Mouse (Mus musculus): ENCODE results near the gene Tmem109. TPM values are rescaled to one million over a fixed set of nuclear protein-coding genes. Genes with fewer than 3 reads are reported as not detected.

The Tmem109 gene
- polyA plus RNA-seq, 1 experiment from 2014 or later = 133 TPM

DNA sequence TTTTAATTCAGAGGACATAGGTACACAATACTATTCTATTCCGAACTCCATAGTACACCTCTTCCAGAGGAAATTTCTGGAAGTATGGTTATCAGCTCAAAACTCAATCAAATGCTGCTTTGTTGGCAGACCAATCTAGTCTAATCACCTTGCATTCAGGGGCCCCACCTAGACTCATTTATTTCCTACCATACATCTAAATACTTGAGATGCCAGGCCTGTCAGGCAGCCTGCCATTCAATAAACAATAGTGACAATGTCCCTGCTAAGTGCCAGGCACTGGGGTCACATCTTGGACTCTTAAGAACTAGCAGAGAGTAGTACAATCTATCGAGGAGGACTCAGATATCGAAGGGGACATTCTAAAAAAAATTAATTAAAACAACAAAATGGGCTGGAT, 10.4 kb upstream of the Tmem109 start:
- ATAC-seq (ENCODE audit: insufficient number of reproducible peaks, low FRiP score, low TSS enrichment, low read depth) = no peak
- H3K4me2 ChIP-seq (replicated peaks) = no peak overlapping the region
- H3K9ac ChIP-seq = no peak overlapping the region
- no peaks in the 10 kb centered on the region for H3K27me3 ChIP-seq
- H3K36me3 ChIP-seq = no peaks in the 10 kb centered on the region; the same call in 1 of the 2 replicates
- no peak overlapping the region for H3K4me3 ChIP-seq (replicated peaks)
- no peak overlapping the region for H3K27ac ChIP-seq (replicated peaks)
- WGBS = 90% methylated on average over 3 of the region's 3 CpGs
- peaks cover 12% of the 10 kb centered on the region for H3K4me1 ChIP-seq
- no peaks in the 10 kb centered on the region for H3K9me3 ChIP-seq (replicated peaks)

DNA sequence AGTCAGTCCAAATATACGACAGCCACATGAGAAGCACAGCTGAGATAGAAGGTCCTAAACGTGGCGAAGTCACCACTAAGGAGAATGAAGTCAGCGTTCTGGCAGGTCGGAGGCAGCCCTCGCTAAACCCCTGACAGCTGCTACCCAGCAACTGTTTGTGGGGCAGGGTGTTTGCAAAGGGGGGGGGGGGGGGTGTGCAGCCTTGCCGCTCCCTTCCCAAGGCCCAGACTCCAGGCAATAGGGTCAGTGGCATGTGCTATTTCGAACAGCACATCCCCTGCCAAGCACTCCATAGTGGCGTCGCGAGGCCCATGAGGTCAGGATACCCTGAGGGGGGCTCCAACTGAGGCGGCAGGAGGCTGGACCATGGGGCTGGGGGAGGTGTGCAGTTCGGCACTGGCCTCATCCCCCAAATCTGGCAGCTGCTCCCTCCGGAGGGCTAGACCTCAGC, 801 bp downstream of the Tmem109 start:
- H3K9me3 ChIP-seq (replicated peaks) = no peaks in the 10 kb centered on the region
- no peaks in the 10 kb centered on the region for H3K27me3 ChIP-seq
- peak overlapping the region; percentile 75 for H3K4me3 ChIP-seq (replicated peaks)
- ATAC-seq (ENCODE audit: insufficient number of reproducible peaks, low FRiP score, low TSS enrichment, low read depth) = peak; percentile 68
- peak overlapping the region; percentile 92 for H3K4me2 ChIP-seq (replicated peaks)
- peak overlapping the region; percentile 96 for H3K27ac ChIP-seq (replicated peaks)
- peak overlapping the region; percentile 41 for H3K9ac ChIP-seq
- H3K36me3 ChIP-seq = peaks cover 4% of the 10 kb centered on the region; the same call in 1 of the 2 replicates
- H3K4me1 ChIP-seq = peaks cover 30% of the 10 kb centered on the region
- WGBS = under 1% methylated on average over 14 of the region's 14 CpGs

DNA sequence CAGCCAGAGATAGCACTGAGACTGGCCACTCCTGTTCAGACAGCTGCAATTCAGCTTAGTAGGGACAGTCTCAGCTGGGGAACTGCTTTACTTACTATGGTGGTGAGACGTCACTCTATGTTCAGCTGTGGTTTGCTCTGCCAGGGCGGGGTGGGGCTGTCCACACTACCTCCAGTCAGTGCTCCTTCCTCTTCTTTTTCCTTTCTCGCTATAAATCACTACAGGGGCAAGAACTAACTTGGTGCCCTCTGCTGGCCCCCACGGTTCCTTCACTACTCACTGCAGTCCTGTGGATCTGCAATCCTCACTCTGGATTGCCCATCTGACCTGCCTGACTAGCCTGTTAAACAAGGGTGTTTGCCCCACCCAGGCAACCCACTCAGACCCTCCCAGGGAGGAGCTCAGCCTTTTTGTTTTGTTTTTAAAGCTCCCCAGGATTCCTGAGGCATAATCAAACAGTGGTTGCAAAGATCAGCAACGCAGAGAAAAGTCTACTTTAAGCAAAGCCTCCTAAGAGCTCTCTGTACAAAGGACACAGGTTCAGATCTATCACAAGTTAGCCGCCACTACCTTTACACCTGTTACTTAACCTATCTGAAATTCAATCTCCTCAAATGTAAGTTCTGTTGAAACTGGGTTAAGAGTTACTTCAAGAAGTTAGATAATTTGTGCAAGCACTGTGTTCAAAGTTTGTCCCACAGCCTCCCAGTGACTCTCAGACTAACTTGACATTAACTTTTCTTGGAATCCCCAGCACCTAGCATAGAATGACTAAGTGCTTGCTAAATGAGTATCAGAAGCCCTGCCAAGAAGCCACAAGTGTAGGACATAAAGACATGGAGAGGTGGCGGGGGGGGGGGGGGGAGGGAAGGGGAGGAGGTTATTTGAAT, 1.5 kb downstream of the Tmem109 start:
- peak; percentile 30 for ATAC-seq (ENCODE audit: insufficient number of reproducible peaks, low FRiP score, low TSS enrichment, low read depth)
- H3K9me3 ChIP-seq (replicated peaks) = no peaks in the 10 kb centered on the region
- H3K36me3 ChIP-seq = peaks cover 4% of the 10 kb centered on the region; the same call in 1 of the 2 replicates
- H3K4me2 ChIP-seq (replicated peaks) = peak overlapping the region; percentile 92
- H3K27ac ChIP-seq (replicated peaks) = peak overlapping the region; percentile 96
- H3K9ac ChIP-seq = no peak overlapping the region
- WGBS = 37% methylated on average over 6 of the region's 7 CpGs
- peaks cover 32% of the 10 kb centered on the region for H3K4me1 ChIP-seq
- no peaks in the 10 kb centered on the region for H3K27me3 ChIP-seq
- H3K4me3 ChIP-seq (replicated peaks) = peak overlapping the region; percentile 75

GRCm38 (mm10) chr19:10878201-10878837, 3.5 kb downstream of the Tmem109 start:
- no peak for ATAC-seq (ENCODE audit: insufficient number of reproducible peaks, low FRiP score, low TSS enrichment, low read depth)
- Histone ChIP-seq H3K9me3 (replicated peaks) (no peaks in the 10 kb centered on the region), H3K27ac (replicated peaks) (no peak overlapping the region), H3K36me3 (peaks cover 15% of the 10 kb centered on the region), H3K27me3 (no peaks in the 10 kb centered on the region), H3K9ac (no peak overlapping the region), H3K4me1 (peaks cover 32% of the 10 kb centered on the region), H3K4me2 (replicated peaks) (no peak overlapping the region), H3K4me3 (replicated peaks) (no peak overlapping the region)
- WGBS = 79% methylated on average over 7 of the region's 7 CpGs

DNA sequence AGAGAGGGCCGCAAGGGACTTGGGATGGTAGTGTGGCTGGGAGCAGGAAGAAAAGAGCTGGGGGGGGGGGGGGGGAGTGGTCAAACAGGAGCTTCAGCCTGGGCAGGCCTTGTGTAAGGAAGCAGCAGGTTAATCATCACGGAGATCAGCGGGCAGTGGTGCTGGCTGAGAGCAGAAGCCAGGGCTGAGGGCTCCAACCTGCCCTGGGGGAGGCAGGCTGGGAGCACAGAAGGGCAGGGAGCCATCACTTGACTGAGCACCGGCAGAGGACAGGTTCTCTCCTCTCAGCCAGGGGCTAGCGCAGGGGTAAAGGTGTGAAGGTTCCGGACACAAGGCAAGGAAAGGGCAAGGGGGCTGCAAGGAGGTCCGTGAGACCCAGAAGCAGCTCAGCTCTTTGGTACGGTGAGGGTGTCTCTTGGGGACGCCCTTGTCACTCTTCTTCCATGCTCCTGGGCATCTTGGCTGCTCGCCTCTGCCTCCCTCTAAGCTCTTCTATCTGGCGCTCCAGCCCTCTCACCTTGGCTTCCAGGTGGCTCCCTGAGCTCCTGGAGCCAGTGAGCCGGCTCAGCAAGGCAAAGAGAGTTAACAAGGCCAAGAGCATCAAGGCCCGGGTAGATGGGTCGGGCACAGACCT, 10.4 kb downstream of the Tmem109 start:
- Histone ChIP-seq H3K27me3 (no peaks in the 10 kb centered on the region), H3K36me3 (peaks cover 43% of the 10 kb centered on the region), H3K4me2 (replicated peaks) (no peak overlapping the region), H3K4me3 (replicated peaks) (no peak overlapping the region), H3K9ac (no peak overlapping the region), H3K9me3 (replicated peaks) (no peaks in the 10 kb centered on the region), H3K27ac (replicated peaks) (peak overlapping the region; percentile 55), H3K4me1 (peaks cover 38% of the 10 kb centered on the region)
- no peak for ATAC-seq (ENCODE audit: insufficient number of reproducible peaks, low FRiP score, low TSS enrichment, low read depth)
- WGBS = 68% methylated on average over 14 of the region's 14 CpGs

DNA sequence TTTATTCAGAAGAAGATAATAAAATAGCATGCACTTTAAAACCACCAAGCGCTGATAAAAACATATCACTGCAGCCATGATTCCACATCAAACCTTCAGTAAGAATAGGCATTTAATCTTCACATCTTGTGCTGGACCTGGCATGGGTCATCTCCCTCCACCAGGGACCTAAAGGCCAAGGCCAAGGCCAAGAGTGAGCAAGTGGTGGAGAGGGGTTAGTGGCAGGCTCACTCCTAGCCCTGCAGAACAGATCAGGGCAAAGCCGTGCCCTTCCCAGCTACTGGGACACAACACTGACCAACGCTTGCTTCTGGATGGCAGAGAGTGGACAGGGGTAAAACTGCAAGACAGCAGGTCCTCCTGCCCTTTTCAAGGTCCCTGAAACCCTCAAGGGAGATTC, 11.1 kb downstream of the Tmem109 start:
- H3K4me2 ChIP-seq (replicated peaks) = no peak overlapping the region
- H3K4me3 ChIP-seq (replicated peaks) = no peak overlapping the region
- H3K27me3 ChIP-seq = no peaks in the 10 kb centered on the region
- peaks cover 49% of the 10 kb centered on the region for H3K36me3 ChIP-seq
- H3K4me1 ChIP-seq = peaks cover 34% of the 10 kb centered on the region
- no peak overlapping the region for H3K9ac ChIP-seq
- peak overlapping the region; percentile 55 for H3K27ac ChIP-seq (replicated peaks)
- ATAC-seq (ENCODE audit: insufficient number of reproducible peaks, low FRiP score, low TSS enrichment, low read depth) = no peak
- H3K9me3 ChIP-seq (replicated peaks) = no peaks in the 10 kb centered on the region
- WGBS = 84% methylated on average over 3 of the region's 3 CpGs

DNA sequence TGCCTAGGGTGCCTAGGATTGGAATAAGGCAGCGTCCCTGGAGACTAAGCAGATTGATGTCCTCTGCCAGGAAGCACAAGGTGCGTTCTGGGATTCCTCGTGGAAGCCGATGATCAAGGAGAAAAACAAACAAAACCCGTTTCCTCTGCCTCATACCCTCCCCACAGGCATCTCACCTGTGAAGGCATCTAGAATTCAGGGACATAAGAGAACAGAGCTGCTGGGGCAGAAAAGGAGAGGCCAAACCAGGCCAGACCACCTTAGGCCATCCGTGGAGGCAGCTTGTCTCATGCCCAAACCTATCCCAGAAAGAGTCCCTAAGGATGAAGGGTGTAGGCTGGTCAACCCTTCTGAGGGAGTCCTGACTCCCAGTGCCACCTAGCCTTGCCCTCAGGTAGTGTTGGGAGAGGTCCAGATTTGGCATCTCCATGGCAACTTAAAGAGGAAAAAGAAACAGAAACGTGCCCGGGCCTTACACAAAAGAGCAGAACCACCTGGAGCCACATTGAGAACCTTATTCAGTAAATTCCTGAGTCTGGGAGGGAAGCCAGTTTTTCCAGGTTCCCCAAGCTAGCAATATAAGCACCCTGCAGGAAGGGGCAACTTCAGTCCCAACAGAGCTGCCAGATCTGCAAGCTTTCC, 11.8 kb downstream of the Tmem109 start, which contains the start of gene Tmem132a:
Tmem132a (minus strand) TSS at position 55 of the 642 bp plus-strand sequence.
- Histone ChIP-seq H3K9ac (peak within 1 kb of the TSS; percentile 74), H3K9me3 (replicated peaks) (no peaks in the 10 kb centered on the region), H3K36me3 (peaks cover 56% of the 10 kb centered on the region), H3K4me3 (replicated peaks) (peak within 1 kb of the TSS; percentile 75), H3K4me1 (peaks cover 34% of the 10 kb centered on the region), H3K4me2 (replicated peaks) (peak within 1 kb of the TSS; percentile 79), H3K27ac (replicated peaks) (peak within 1 kb of the TSS; percentile 91), H3K27me3 (no peaks in the 10 kb centered on the region)
- 4% methylated on average over 8 of the region's 8 CpGs for WGBS
- ATAC-seq (ENCODE audit: insufficient number of reproducible peaks, low FRiP score, low TSS enrichment, low read depth) = peak; percentile 37

- Histone ChIP-seq H3K27ac (replicated peaks) (peak overlapping the region; percentile 91), H3K4me2 (replicated peaks) (peak overlapping the region; percentile 79), H3K36me3 (peaks cover 61% of the 10 kb centered on the region), H3K4me3 (replicated peaks) (peak overlapping the region; percentile 75), H3K4me1 (peaks cover 34% of the 10 kb centered on the region), H3K9ac (peak overlapping the region; percentile 74), H3K9me3 (replicated peaks) (no peaks in the 10 kb centered on the region), H3K27me3 (no peaks in the 10 kb centered on the region)
- peak; percentile 92 for ATAC-seq (ENCODE audit: insufficient number of reproducible peaks, low FRiP score, low TSS enrichment, low read depth)
- under 1% methylated on average over 42 of the region's 43 CpGs for WGBS
Measured at GRCm38 (mm10) chr19:10869241-10869885, 12.4 kb downstream of the Tmem109 start.

GRCm38 (mm10) chr19:10868623-10869141, 13.1 kb downstream of the Tmem109 start:
- WGBS = under 1% methylated on average over 17 of the region's 17 CpGs
- peak overlapping the region; percentile 79 for H3K4me2 ChIP-seq (replicated peaks)
- ATAC-seq (ENCODE audit: insufficient number of reproducible peaks, low FRiP score, low TSS enrichment, low read depth) = no peak

DNA sequence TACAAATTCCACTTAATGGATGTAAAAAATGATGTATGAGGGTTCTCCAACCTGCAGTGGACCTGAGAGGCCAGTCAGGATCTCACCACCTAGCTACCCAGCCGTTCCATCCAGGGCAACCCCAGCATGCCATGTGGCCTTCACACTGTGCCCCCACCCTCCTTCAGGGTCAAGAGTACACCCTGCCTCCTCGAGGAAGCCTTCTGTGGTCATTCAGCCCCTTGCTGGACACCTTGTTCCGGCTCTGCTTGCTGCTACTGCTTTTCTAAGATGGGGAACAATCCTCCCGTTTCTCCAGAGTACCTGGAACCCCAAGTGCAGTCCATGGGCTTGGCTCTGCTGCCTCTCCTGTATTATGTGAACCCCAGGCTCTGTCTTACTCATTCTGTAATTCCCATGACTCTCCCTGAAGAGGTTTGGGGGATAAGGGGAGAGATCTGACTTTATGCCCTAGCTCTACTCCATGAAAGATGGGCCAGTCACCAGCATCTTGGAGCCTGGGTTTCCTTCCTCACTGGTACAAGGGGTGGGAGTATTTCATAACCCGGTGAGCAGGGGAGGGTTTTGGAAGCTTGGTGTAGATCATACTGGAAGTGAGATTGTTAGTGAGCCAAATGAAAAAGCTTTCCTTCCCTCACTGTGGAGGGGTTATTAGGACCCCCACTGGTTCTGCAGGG, 13.7 kb downstream of the Tmem109 start:
- H3K36me3 ChIP-seq = peaks cover 61% of the 10 kb centered on the region
- H3K9me3 ChIP-seq (replicated peaks) = no peaks in the 10 kb centered on the region
- no peak for ATAC-seq (ENCODE audit: insufficient number of reproducible peaks, low FRiP score, low TSS enrichment, low read depth)
- peak overlapping the region; percentile 75 for H3K4me3 ChIP-seq (replicated peaks)
- H3K4me2 ChIP-seq (replicated peaks) = peak overlapping the region; percentile 79
- peaks cover 34% of the 10 kb centered on the region for H3K4me1 ChIP-seq
- whole genome bisulfite sequencing = 23% methylated on average over 5 of the region's 5 CpGs
- no peak overlapping the region for H3K27ac ChIP-seq (replicated peaks)
- peak overlapping the region; percentile 74 for H3K9ac ChIP-seq
- no peaks in the 10 kb centered on the region for H3K27me3 ChIP-seq

More at GRCm38 (mm10) chr19:10868623-10869141, 13.1 kb downstream of the Tmem109 start:
- peak overlapping the region; percentile 75 for H3K4me3 ChIP-seq (replicated peaks)
- H3K36me3 ChIP-seq = peaks cover 61% of the 10 kb centered on the region
- H3K27ac ChIP-seq (replicated peaks) = peak overlapping the region; percentile 91; the same call in 1 of the 2 replicates
- H3K4me1 ChIP-seq = peaks cover 34% of the 10 kb centered on the region
- H3K9ac ChIP-seq = peak overlapping the region; percentile 74
- H3K9me3 ChIP-seq (replicated peaks) = no peaks in the 10 kb centered on the region
- no peaks in the 10 kb centered on the region for H3K27me3 ChIP-seq
